Mouse (Mus musculus) brain, adult 2 months (tissue): ENCODE data around the gene Saal1.
A peak's percentile ranks its signal among the peaks of the same experiment; 100 is the strongest.
"Not testable (repeated sequence)": the region's sequence is repeated elsewhere in the genome, so short reads cannot be mapped to it uniquely, and the experiment has no call there.

Experiments
- DNase-seq: peaks from one replicate; pipeline ENCODE4 v3.0.0; 2011; ENCODE audit warnings: low read depth, low spot score

Gene Saal1

DNA sequence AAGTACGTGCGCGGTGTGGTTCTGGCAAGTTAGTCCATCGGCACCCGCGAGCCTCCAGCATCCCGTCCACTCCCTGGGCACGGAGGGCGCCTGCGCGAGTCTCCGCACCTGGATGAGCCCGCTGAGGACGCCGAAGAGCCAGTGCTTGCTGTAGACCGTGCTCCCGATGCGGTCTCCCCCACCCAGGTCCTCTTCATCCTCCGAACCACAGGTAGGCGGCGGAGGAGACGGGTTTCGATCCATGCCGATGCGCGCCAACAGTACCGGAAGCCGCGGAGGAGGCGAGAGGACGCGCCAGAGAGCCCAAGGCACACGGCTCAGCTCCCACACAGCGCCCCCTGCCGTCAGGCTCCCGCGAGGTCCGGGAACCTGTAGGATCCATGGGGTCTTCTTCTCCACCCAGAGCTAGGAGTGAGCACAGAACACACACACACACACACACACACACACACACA lies at the start of gene Saal1:
TSS of gene Saal1 (minus strand) at position 291 of the 455 bp plus-strand sequence.
- DNase-seq: peak; percentile 95

DNA sequence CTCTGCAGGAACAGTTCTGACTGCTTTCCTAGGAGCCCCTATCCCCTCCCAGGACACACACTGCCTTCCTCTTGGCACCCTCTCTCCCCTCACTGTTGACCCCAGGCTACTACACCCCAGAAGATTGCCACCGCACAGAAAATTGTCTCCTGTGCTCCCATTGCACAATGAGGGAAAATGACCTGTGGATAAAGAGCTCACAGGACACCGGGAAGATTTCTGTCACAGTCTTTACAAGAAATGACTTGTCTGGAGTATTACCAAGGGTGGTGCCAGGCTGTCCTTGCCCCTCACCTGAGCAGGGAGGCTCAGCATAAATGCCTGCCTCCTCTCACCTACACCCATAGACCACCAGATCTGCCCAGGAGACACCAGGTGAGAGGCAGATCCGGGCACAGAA lies 41.0 kb upstream of the Saal1 start, which contains the start of gene Saa2:
TSS of gene Saa2 (plus strand) at position 301 of the 400 bp plus-strand sequence.
- no peak for DNase-seq

DNA sequence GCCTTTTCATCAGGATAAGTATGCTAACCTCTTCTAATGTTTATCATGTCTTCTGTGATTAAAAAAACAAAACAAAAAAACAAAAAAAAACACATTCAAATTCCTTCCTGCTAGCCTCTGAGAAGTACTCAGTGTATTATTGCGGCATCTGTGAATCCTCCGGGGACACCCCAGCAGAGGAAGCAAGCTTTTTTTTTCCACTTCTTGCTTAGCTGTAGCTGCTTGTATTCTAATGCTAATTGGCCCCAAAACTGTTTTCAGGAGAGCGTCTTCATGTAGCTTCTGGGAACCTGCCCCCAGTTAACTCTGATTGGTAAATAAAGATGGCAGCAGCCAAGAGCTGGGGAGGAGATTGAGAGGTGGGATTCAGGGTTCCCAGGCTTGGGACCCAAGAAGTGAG lies 38.0 kb upstream of the Saal1 start:
- DNase-seq: no peak

DNA sequence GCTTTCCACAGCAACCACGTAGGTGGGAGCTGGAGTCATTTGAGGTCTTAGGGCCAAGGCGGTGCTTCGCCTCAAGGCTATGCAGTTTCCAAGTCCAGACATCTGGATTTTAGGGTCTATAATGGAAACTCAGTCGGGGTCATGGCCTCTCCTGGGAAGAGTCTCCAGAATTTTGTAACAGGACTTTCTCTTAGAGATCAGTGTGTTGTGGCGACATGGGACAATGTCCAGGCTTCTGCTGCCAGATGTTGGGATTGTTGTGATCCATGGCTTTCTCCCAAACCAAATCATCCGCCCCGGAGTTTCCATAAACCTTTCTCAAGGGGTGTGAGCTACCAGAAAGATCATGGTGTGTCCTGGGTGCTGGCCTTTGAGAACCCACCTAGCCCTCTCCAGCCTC lies 35.9 kb upstream of the Saal1 start:
- DNase-seq: no peak

DNA sequence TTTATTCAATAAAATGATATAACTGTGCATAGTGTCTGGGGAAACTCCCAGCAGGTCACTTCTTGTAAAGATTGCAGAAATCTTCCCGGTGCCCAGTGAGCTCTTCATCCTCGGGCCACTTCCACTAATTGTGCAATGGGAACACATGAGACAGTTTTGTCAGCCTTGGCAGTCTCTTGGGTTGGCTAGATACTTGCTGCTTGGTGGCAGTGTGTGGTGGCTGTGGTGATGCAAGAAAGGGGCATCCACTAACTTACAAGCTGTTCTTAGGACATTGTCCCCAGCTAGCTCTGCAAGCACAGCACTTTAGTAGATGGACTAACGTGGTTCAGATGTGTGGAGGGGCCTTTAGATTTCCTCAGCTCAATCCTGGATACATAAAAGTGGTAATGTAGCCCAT lies 35.3 kb upstream of the Saal1 start:
- DNase-seq: no peak

DNA sequence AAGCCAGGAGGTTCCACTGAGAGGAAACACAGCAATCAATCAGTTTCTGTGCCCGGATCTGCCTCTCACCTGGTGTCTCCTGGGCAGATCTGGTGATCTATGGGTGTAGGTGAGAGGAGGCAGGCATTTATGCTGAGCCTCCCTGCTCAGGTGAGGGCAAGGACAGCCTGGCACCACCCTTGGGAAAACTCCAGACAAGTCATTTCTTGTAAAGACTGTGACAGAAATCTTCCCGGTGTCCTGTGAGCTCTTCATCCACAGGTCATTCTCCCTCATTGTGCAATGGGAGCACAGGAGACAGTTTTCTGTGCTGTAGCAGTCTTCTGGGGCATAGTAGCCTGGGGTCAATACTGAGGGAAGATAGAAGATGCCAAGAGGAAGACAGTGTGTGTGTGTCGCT lies 32.4 kb upstream of the Saal1 start, which contains the start of gene Saa1:
TSS of gene Saa1 (minus strand) at position 101 of the 400 bp plus-strand sequence.
- DNase-seq: not testable (repeated sequence)

DNA sequence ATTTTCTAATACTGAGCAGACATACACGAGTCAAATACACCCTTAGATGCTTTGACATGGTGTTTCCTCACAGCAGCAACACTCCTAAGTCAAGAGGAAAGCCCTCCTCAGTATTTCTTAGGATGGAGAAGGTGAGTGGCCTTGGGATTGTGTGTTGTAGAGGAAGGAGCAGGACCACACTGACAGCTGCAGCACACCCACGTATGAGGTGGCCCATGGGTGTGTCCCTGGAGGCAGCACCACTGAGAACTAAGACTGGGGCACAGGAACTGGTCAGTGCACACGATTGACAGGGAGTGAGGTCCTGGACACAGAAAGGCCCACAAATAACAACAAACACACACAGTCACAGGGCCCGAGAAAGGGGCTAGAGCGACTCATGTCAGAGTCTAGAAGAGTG lies 29.6 kb upstream of the Saal1 start:
- not testable (repeated sequence) for DNase-seq

DNA sequence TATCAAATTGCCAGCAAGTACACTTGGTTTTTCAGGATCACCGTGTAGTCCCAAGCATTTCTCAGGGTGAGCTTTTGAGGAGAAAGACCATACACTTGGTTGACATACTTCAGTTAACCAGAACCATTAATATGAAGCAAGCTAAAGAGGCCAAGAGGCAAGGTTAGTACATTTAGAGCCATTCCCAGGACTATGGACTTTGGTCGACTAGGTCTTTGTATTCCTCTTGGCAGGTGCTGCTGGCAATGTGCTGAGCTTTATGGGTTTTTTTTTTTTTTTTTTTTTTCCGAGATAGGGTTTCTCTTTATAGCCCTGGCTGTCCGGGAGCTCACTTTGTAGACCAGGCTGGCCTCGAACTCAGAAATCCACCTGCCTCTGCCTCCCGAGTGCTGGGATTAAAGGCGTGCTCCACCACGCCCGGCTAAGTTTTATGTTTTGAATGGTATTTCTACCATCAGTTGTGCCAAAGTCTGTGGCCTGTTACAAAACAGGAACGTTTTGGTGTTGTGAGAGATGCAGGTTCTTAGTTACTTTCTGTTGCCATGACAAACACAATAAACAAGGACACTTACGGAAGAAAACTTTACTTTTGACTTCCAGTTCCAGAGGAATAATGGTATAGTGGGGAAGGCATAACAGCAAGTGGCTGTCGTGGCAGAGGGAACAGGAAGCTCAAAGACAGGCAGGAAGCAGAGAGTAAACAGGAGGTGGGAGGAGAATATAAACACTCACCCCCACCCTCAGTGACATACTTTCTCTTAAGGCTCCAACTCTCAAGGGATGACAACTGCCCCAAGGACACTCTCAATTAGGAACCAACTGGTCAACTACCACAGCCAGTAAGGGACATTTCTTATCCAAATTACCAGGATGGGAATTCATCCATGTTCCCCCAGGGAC lies 28.3 kb upstream of the Saal1 start:
- no peak for DNase-seq

DNA sequence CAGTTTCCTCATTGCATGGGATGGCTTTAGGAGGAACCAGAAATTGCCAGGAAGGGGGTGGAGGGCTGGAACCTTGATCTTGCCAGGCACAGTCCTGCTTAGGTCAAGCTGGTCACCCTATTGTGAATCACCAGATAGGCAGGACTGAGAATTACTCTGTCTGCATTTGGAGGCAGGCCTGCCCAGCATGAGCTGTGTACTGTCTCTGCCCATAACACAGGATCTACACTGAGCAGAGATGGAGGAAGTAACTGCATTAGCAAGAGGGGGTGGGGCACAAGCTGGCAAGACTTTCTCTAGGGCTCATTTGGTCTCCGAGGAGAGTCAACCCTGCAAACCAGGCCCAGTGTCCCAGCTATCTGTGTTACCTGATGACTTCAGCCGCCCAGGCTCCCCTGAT lies 24.5 kb upstream of the Saal1 start:
- DNase-seq: no peak

DNA sequence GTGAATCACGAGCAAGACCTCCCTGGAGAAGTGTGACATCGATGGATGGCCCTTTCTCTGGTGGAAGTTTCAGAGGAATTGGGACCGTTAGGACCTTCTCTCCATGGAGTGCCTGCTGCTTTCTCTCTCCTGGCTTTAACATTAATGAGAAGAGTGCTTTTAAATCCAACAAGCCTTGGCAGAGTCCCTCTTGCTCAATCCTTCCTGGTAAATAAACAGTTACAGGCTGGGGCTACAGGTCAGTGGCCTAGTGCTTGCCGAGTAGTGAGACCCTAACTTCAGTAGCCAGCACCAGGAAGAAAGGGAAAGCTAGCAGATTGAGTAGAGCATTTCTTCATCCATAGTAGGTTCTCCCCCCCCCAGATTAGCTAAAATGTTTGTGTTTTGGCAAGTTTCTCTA lies 22.0 kb upstream of the Saal1 start, which contains the start of gene Saa4:
TSS of gene Saa4 (minus strand) at position 146 of the 400 bp plus-strand sequence.
- DNase-seq: no peak

DNA sequence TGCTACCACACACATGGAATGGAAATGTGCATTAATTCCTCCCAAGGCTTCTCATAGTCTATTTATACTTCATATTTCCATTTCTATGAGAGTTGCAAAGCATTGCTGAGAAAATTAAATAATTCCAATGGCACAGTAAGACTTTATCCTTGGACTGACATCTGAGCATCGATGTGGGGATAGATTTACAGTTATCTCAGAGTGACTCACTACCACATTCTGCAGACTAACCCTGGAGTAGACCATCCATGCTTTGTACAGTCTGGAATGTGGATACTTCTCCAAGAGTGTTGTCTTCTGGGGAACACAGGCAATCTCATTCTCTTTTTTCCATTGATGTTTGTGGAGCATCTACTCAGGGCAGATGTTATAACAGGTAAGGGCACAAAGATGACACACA lies 17.1 kb upstream of the Saal1 start:
- no peak for DNase-seq

DNA sequence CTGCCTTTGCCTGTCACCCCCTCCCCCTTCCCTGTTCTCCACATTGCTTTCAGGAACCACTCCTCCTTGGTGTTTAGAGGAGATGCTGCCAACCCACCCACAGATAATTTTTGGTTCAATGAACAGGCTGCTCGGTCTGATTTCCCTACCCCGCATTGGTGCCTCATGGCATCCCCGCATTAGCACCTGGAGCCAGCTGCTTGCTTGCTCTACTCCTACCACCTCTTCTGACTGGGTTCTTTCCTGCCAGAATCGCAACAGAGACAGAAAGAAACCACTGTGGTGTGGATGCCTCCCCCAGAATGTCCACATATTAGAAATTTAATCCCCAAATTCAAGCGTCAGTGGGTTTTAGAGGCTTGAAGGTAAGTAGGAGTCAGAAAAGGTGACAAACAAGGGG lies 13.9 kb upstream of the Saal1 start:
- DNase-seq: peak; percentile 71

DNA sequence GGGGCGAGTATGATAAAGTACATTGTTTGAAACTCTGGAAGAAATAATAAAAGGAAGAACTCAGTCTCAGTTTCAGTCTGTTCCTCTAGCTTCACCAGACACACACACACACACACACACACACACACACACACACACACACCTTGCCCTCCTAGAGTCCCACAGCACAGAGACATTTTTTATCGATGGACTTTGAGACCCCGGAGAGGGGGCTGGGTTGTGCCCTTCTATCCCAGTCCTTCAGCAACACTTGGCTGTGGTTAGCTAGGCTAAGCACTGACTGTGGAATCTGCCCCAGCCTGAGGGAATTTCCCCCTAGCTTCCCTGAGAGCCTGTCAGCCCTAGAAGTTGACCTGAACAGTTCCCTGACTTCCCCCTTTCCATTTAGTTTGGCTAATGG lies 13.4 kb upstream of the Saal1 start:
- DNase-seq: no peak

DNA sequence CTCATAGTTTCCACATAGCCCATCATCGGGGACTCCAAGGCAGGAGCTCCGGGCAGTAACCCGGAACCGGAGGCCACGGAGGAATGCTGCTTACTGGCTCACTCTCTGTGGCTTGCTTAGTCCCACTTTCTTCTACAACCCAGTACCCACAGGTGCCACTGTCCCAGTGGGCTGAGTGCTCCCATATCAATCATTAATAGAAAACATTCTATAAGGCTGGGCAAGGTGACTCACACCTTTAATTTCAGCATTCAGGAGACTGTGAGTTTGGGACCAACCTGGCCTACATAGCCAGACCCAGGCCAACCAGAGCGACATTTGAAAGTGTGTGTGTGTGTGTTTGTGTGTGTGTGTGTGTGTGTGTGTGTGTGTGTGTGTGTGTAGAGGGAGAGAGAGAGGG lies 12.9 kb upstream of the Saal1 start:
- no peak for DNase-seq

DNA sequence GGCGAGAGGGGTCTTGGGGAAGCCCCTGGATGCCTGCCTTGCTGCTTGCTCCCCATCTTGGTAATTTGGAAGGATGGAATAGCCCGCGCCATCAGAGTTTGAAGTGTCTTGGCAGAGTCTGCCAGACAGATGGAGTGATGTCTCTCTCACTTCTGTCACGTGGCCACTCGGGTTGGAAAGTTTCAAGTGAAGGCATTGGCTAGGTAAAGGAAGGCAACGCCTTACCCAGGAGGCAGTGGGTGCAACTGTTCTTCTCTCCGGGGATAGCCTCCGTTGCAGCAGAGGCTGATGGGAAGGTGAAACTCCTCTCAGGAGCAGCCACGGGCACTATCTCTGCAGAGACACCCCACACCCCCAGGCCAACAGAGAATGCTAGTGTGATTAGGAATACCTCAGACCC lies 10.0 kb upstream of the Saal1 start:
- peak; percentile 80 for DNase-seq

DNA sequence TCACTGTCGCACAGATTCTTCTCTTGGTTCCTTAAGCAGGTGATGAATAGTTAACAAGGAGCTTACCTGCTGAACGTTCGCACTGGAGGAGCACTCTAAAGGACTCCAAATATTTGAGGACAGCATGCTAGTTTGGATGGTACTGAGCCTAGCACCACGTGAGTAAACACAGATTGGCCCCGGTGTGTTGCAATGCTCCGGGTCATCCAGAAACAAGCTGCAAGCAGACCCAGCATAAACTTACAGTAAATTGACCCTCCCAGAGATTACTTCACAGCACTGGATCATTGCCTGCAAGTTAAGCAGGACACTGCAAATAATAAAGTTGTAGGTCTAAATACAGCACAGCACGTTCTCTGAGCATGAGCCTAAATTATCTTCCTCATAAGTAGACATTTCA lies 9.0 kb upstream of the Saal1 start:
- DNase-seq: peak; percentile 65

DNA sequence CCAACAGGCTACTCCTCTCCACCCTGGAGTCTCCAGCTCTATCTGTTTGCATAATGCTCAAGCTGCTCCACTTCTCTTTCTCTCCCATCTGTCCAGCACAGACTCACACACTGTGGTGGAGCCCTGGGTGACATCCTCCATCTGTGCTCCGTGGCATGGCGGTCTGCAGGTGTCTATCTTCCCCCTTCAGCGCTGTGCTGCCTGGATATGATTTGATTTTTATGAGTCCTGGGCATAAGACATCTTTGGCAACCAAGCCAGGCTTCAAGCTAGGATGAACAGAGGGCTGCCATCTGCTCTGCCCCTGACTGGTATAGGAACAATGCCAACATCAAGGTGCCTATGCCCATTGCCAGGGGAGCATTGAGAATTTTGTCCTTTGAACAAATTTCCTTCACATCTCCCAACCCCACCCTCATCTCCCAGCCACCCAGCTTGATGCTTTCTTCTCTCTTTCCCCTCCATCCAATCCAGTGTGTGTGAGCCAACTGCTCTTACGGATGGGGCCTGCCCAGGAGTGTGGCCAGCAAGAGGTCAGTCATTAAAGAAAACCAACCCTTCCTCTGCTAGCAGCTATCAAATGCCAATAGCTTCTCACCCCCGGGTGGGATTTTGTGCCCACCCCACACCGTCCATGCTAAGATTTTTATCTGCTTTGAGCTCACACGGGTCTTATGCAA lies 8.3 kb upstream of the Saal1 start:
- peak; percentile 99 for DNase-seq

DNA sequence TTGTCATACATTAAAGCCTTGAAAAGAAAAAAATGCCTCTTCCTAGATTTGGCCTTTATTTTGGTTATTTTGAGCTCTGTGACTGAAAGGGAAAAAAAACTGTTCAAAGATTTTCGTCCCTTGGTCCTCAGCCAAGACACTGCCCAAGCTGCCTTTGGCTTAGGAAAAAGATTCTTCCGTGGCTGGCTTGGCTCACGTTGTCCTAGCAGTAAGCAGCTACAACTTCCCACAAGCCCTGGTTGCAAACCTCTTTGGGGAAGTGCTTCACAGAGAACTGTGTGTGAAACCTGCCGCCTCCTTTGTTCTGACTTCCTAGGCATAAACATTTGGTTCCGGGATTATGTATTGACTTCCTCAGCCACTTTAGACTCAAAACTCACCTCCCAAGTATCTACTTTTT lies 6.4 kb upstream of the Saal1 start:
- peak; percentile 80 for DNase-seq

DNA sequence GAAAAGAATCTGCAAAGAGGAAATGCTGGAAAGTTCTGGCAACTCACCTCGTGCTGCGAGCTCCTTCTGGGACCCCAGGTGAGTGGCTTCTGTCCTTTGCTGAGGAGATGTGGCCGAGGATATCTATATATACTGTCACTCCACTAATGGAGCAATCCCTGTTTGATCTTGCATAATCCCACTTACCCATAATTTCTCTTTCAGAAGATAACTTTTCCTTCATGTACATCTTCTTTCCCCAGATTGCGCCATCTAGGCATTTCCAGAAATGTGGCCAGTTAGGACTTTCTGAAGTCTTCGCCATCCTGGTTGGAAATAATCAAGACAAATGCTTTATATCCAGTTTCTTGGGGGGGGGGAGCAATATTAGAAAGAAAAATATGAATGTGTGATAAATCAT lies 5.1 kb upstream of the Saal1 start, which contains the start of gene Saa3:
TSS of gene Saa3 (minus strand) at position 101 of the 400 bp plus-strand sequence.
- no peak for DNase-seq

DNA sequence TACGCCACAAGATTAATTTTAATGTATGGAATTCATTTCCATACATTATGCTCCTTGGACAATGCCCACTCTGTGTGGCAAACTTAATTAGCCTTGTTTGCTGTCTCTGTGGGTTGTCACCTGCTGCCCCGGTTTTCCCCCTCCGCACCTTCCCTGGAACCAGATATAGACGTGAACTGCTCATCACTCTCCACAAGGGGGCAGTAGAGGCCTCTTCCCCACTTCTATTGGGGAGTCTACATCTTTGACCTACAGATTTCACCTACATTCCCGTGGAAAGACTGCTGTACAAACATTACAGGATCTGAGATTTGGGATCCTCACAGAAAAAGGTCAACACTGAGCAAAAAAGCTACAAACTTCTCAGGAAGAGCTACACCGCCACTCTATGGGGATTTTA lies 4.0 kb upstream of the Saal1 start:
- peak; percentile 82 for DNase-seq

DNA sequence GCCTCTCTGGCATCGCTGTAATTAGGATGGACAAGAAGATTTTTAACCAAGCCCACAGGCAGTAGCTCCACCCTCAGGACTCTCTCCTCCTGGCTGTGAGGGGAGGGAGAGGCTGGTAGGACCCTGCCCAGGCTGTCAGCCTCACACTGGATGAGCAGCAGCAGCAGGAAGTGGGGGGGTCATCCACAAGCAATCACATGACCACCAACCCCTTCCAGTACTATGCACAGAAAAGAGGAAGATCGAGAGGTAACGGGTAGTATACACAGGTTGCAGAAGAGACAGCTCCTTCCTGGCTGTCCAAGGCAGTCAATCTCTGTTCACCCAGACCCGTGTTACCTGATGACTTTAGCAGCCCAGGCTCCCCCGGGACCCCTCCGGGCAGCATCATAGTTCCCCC lies 1.8 kb upstream of the Saal1 start:
- DNase-seq: no peak

DNA sequence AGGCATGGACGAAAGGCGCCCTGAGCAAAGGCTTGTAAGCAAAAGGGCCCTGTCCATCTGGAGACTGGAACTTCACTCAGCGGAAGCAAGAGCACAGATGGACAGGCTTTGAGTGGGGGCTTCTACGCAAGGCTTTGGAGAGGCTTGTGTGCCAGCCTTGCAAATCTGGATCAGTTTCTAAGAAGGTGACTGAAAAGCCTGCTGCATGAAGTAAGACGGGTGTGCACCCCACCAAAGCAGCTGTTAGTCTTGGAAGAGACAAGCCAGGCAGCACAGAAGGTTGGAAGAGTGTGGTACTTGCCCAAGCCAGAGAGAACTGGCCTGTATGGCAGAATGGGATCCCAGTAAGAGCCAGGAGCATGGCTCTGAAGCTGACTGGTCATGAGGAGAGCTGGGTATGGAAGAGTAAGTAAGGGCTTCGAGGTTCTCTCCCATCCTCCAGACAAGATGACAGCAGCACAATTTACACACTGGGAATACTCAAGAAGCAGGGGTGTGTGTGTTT lies 9.9 kb downstream of the Saal1 start:
- peak; percentile 37 for DNase-seq
